Mouse (Mus musculus): ENCODE measurements around the gene Add3.

Add3 gene

DNA sequence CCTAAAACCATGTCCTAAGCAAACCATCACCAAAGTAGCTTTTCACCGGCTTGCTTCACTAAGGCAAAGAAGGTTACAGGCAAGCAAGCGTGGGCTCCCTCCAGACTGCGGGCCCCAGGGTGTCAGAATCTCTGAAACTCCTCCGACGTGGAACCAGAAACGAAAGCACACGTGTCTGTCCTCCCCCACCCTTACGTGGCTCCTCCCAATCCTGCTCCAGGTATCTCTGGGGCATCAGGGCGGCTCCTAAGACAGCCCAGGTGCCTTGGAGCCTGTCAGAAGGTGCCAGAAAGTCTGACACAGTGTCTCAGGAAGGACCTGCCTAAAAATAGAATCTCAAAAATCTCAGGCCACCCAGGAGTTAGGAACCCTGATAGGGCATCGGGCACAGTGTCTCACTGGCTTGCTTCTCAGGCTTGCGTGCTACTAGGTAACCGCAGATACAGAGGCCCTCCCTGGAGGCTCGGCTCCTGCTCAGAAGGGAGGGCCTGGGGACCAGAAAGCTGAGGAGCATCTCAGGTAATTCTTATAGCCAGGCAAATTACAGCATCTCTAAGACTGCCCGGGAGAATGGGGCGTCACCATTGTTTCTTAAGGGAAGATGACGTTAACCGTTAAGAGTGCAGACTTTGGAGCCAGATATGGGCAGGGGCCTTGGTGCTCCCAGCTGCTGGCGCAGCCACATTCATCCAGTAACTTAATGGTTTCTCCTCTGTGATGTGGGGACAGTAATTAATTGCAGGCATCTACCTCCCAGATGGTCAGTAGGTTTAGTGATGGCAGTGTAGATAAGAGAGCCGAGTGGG lies 136.9 kb downstream of the Add3 start:
- no peak for DNase-seq

GRCm38 (mm10) chr19:53278491-53279415 lies 138.5 kb downstream of the Add3 start:
- no peak for DNase-seq

- no peak for DNase-seq
Measured at GRCm38 (mm10) chr19:53280254-53280653, 140.0 kb downstream of the Add3 start.

DNA sequence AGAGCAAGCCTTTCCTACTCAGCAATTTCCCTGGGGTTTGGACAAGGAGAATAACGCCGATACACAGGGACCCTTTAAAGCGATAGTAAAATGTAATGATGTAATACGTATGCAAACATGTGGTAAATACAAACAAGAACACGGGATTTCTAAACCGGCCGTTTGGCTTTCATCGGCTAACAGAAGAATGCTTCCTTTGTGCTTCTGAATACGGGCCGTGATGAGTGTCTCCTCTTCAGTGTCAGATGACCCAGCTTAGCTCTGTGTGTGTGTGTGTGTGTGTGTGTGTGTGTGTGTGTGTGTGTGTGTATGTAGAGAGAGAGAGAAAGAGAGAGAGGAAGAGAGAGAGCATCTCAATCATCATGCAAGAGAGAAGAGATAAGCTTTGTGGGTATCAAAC lies 142.3 kb downstream of the Add3 start:
- DNase-seq = no peak

GRCm38 (mm10) chr19:53283742-53284141 lies 143.5 kb downstream of the Add3 start:
- DNase-seq = no peak

- DNase-seq = peak; percentile 68
Measured at GRCm38 (mm10) chr19:53284268-53285208, 144.3 kb downstream of the Add3 start.

DNA sequence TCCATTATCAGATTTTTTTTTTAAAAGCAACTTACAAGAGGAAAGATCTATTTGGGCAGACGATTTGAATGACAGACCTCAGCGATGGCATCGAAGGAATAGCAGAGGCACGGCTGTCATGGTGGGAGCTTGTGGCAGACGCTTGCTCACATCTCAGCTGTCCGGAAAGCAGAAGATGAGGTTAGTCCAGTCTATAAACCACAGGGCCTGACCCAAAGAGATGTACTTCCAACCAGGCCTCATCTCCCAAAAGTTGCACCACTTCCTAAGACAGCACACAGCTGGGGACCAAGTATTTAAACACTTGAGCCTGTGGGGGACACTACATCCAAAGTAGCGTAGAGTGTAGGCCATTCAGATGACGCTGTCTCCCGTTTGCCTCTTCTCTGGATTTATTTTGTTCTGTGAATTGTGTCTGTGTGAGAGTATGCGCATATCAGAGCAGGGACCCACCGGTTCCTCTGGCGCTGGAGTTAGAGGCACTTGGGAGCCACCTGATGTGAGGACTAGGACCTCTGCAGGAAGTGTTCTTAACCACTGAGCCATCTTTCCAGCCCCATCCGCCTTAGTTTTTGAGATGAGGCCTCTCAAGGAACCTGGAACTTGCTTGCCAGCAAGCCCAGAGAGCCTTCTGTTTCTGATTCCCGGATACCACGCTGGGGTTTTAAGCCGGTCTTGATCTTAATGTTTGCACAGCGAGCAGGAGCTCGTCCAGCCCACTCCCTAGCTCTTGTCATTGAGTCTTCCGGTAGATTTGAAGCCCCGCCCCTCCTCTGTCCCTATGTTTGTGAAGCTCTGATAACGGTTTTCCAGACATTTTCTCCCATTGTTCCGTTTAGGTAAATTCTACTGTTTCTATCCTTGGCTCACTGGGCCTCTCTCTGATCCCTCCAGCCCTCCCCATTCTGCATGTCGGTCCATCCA lies 156.3 kb downstream of the Add3 start:
- DNase-seq = no peak
